Mouse (Mus musculus): Measurements from ENCODE around the gene Hdx. TPM values are rescaled to one million over a fixed set of nuclear protein-coding genes. Genes with fewer than 3 reads are reported as not detected.

Gene Hdx
- 0.72 and 0.77 TPM in 2 replicates for polyA plus RNA-seq (2014; fragmentation: Nextera tagmentation; extraction: Ambion mirVana)

- Histone ChIP-seq H3K9ac (ENCODE audit: low read length) (peak within 1 kb of the TSS; percentile 70), H3K27me3 (ENCODE audit: control insufficient read depth, insufficient read depth, low read length) (no peaks in the 10 kb centered on the region), H3K4me1 (ENCODE audit: control insufficient read depth in 2 of 2, insufficient read depth in 2 of 2, low read length in 2 of 2) (no peaks in the 10 kb centered on the region), H3K27ac (replicated peaks in 1 of 2; ENCODE audit: control insufficient read depth in 1 of 2, insufficient read depth in 1 of 2, low read depth in 2 of 2, low read length in 2 of 2) (peak within 1 kb of the TSS; percentile 53 to 78; a peak in 3 of 4 replicates), H3K4me2 (ENCODE audit: low read length) (peak within 1 kb of the TSS; percentile 62), H3K9me3 (ENCODE audit: control insufficient read depth, low read length) (no peaks in the 10 kb centered on the region), H3K36me3 (ENCODE audit: control insufficient read depth, insufficient read depth, low read length) (no peaks in the 10 kb centered on the region), H3K4me3 (ENCODE audit: control insufficient read depth in 1 of 2, insufficient read depth in 1 of 2, low read depth in 1 of 2, low read length in 2 of 2) (peak within 1 kb of the TSS; percentile 52 to 74)
- peak; percentile 69 for ATAC-seq (ENCODE audit: insufficient number of reproducible peaks, insufficient read depth, low FRiP score, low read depth)
- WGBS = 17% methylated on average over 26 of the region's 26 CpGs
Observed at GRCm38 (mm10) chrX:111696356-111697282, at the start of gene Hdx. Gene Hdx, minus strand, starts transcription at chrX:111697079.

- H3K4me3 ChIP-seq (ENCODE audit: control insufficient read depth in 1 of 2, insufficient read depth in 1 of 2, low read depth in 1 of 2, low read length in 2 of 2) = no peak overlapping the region
- H3K9me3 ChIP-seq (ENCODE audit: control insufficient read depth, low read length) = no peaks in the 10 kb centered on the region
- no peaks in the 10 kb centered on the region for H3K27me3 ChIP-seq (ENCODE audit: control insufficient read depth, insufficient read depth, low read length)
- H3K27ac ChIP-seq (replicated peaks in 1 of 2; ENCODE audit: control insufficient read depth in 1 of 2, insufficient read depth in 1 of 2, low read depth in 2 of 2, low read length in 2 of 2) = no peak overlapping the region
- WGBS = 52% methylated on average over 3 of the region's 3 CpGs
- no peaks in the 10 kb centered on the region for H3K4me1 ChIP-seq (ENCODE audit: control insufficient read depth in 2 of 2, insufficient read depth in 2 of 2, low read length in 2 of 2)
- no peaks in the 10 kb centered on the region for H3K36me3 ChIP-seq (ENCODE audit: control insufficient read depth, insufficient read depth, low read length)
- H3K9ac ChIP-seq (ENCODE audit: low read length) = no peak overlapping the region
- no peak overlapping the region for H3K4me2 ChIP-seq (ENCODE audit: low read length)
- ATAC-seq (ENCODE audit: insufficient number of reproducible peaks, insufficient read depth, low FRiP score, low read depth) = no peak
Observed at GRCm38 (mm10) chrX:111685665-111686064, 11.2 kb downstream of the Hdx start.

- Histone ChIP-seq H3K27ac (replicated peaks in 1 of 2; ENCODE audit: control insufficient read depth in 1 of 2, insufficient read depth in 1 of 2, low read depth in 2 of 2, low read length in 2 of 2) (no peak overlapping the region), H3K4me2 (ENCODE audit: low read length) (no peak overlapping the region), H3K4me1 (ENCODE audit: control insufficient read depth in 2 of 2, insufficient read depth in 2 of 2, low read length in 2 of 2) (no peaks in the 10 kb centered on the region), H3K36me3 (ENCODE audit: control insufficient read depth, insufficient read depth, low read length) (no peaks in the 10 kb centered on the region), H3K27me3 (ENCODE audit: control insufficient read depth, insufficient read depth, low read length) (no peaks in the 10 kb centered on the region), H3K4me3 (ENCODE audit: control insufficient read depth in 1 of 2, insufficient read depth in 1 of 2, low read depth in 1 of 2, low read length in 2 of 2) (no peak overlapping the region), H3K9ac (ENCODE audit: low read length) (no peak overlapping the region), H3K9me3 (ENCODE audit: control insufficient read depth, low read length) (no peaks in the 10 kb centered on the region)
- 40% methylated on average over 3 of the region's 3 CpGs for WGBS
- ATAC-seq (ENCODE audit: insufficient number of reproducible peaks, insufficient read depth, low FRiP score, low read depth) = no peak
Observed at GRCm38 (mm10) chrX:111671685-111672084, 25.2 kb downstream of the Hdx start.

- 48% methylated on average over 5 of the region's 5 CpGs for WGBS
- Histone ChIP-seq H3K36me3 (ENCODE audit: control insufficient read depth, insufficient read depth, low read length) (no peaks in the 10 kb centered on the region), H3K9ac (ENCODE audit: low read length) (no peak overlapping the region), H3K4me1 (ENCODE audit: control insufficient read depth in 2 of 2, insufficient read depth in 2 of 2, low read length in 2 of 2) (no peaks in the 10 kb centered on the region), H3K27ac (replicated peaks in 1 of 2; ENCODE audit: control insufficient read depth in 1 of 2, insufficient read depth in 1 of 2, low read depth in 2 of 2, low read length in 2 of 2) (no peak overlapping the region), H3K4me2 (ENCODE audit: low read length) (no peak overlapping the region), H3K4me3 (ENCODE audit: control insufficient read depth in 1 of 2, insufficient read depth in 1 of 2, low read depth in 1 of 2, low read length in 2 of 2) (no peak overlapping the region), H3K27me3 (ENCODE audit: control insufficient read depth, insufficient read depth, low read length) (no peaks in the 10 kb centered on the region), H3K9me3 (ENCODE audit: control insufficient read depth, low read length) (no peaks in the 10 kb centered on the region)
- ATAC-seq (ENCODE audit: insufficient number of reproducible peaks, insufficient read depth, low FRiP score, low read depth) = no peak
Observed at GRCm38 (mm10) chrX:111660381-111660780, 36.5 kb downstream of the Hdx start.

- 76% methylated on average over 4 of the region's 4 CpGs for WGBS
- H3K4me2 ChIP-seq (ENCODE audit: low read length) = no peak overlapping the region
- H3K27ac ChIP-seq (replicated peaks in 1 of 2; ENCODE audit: control insufficient read depth in 1 of 2, insufficient read depth in 1 of 2, low read depth in 2 of 2, low read length in 2 of 2) = no peak overlapping the region
- ATAC-seq (ENCODE audit: insufficient number of reproducible peaks, insufficient read depth, low FRiP score, low read depth) = no peak
- H3K36me3 ChIP-seq (ENCODE audit: control insufficient read depth, insufficient read depth, low read length) = no peaks in the 10 kb centered on the region
- no peak overlapping the region for H3K9ac ChIP-seq (ENCODE audit: low read length)
- no peak overlapping the region for H3K4me3 ChIP-seq (ENCODE audit: control insufficient read depth in 1 of 2, insufficient read depth in 1 of 2, low read depth in 1 of 2, low read length in 2 of 2)
- H3K9me3 ChIP-seq (ENCODE audit: control insufficient read depth, low read length) = no peaks in the 10 kb centered on the region
- no peaks in the 10 kb centered on the region for H3K27me3 ChIP-seq (ENCODE audit: control insufficient read depth, insufficient read depth, low read length)
- no peaks in the 10 kb centered on the region for H3K4me1 ChIP-seq (ENCODE audit: control insufficient read depth in 2 of 2, insufficient read depth in 2 of 2, low read length in 2 of 2)
Observed at GRCm38 (mm10) chrX:111658671-111659070, 38.2 kb downstream of the Hdx start.

- 49% methylated on average over 4 of the region's 4 CpGs for WGBS
- H3K4me3 ChIP-seq (ENCODE audit: control insufficient read depth in 1 of 2, insufficient read depth in 1 of 2, low read depth in 1 of 2, low read length in 2 of 2) = no peak overlapping the region
- no peak for ATAC-seq (ENCODE audit: insufficient number of reproducible peaks, insufficient read depth, low FRiP score, low read depth)
- no peaks in the 10 kb centered on the region for H3K27me3 ChIP-seq (ENCODE audit: control insufficient read depth, insufficient read depth, low read length)
- H3K9ac ChIP-seq (ENCODE audit: low read length) = no peak overlapping the region
- H3K9me3 ChIP-seq (ENCODE audit: control insufficient read depth, low read length) = no peaks in the 10 kb centered on the region
- no peaks in the 10 kb centered on the region for H3K4me1 ChIP-seq (ENCODE audit: control insufficient read depth in 2 of 2, insufficient read depth in 2 of 2, low read length in 2 of 2)
- no peaks in the 10 kb centered on the region for H3K36me3 ChIP-seq (ENCODE audit: control insufficient read depth, insufficient read depth, low read length)
- no peak overlapping the region for H3K4me2 ChIP-seq (ENCODE audit: low read length)
- H3K27ac ChIP-seq (replicated peaks in 1 of 2; ENCODE audit: control insufficient read depth in 1 of 2, insufficient read depth in 1 of 2, low read depth in 2 of 2, low read length in 2 of 2) = no peak overlapping the region
Observed at GRCm38 (mm10) chrX:111644945-111645344, 51.9 kb downstream of the Hdx start.

GRCm38 (mm10) chrX:111640616-111641015, 56.3 kb downstream of the Hdx start:
- no peak for ATAC-seq (ENCODE audit: insufficient number of reproducible peaks, insufficient read depth, low FRiP score, low read depth)
- no peak overlapping the region for H3K27ac ChIP-seq (replicated peaks in 1 of 2; ENCODE audit: control insufficient read depth in 1 of 2, insufficient read depth in 1 of 2, low read depth in 2 of 2, low read length in 2 of 2)
- H3K9ac ChIP-seq (ENCODE audit: low read length) = no peak overlapping the region
- no peaks in the 10 kb centered on the region for H3K4me1 ChIP-seq (ENCODE audit: control insufficient read depth in 2 of 2, insufficient read depth in 2 of 2, low read length in 2 of 2)
- no peak overlapping the region for H3K4me2 ChIP-seq (ENCODE audit: low read length)
- no peak overlapping the region for H3K4me3 ChIP-seq (ENCODE audit: control insufficient read depth in 1 of 2, insufficient read depth in 1 of 2, low read depth in 1 of 2, low read length in 2 of 2)
- WGBS = 83% methylated on average over 5 of the region's 5 CpGs
- no peaks in the 10 kb centered on the region for H3K27me3 ChIP-seq (ENCODE audit: control insufficient read depth, insufficient read depth, low read length)
- no peaks in the 10 kb centered on the region for H3K36me3 ChIP-seq (ENCODE audit: control insufficient read depth, insufficient read depth, low read length)
- H3K9me3 ChIP-seq (ENCODE audit: control insufficient read depth, low read length) = no peaks in the 10 kb centered on the region
